Mouse (Mus musculus) liver, embryonic 14.5 days (tissue): ENCODE measurements around the gene Tpst2.

ENCODE experiments used
- CTCF ChIP-seq: IDR thresholded peaks from 2 replicates; pipeline ENCODE4 v1.5.1; 2016; ENCODE audit warnings: antibody characterized with exemption, low read depth, control low read depth
- EP300 ChIP-seq: IDR thresholded peaks from 2 replicates; pipeline ENCODE4 v1.6.1; 2016; ENCODE audit warnings: antibody characterized with exemption, low read depth

DNA sequence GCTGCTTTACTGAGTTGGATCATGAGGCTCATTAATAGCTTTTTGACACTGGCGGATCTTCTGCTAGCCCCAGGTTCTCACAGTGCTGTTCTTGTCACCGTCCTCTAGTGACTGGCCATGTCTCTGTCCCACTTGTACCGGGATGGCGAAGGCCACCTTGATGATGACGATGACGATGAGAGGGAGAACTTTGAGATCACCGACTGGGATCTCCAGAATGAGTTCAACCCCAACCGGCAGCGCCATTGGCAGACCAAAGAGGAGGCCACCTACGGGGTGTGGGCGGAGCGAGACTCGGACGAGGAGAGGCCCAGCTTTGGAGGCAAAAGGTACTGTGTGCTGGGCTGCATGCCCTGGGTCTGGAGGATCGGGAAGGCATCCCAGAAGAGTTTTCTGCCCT lies 51.4 kb downstream of the Tpst2 start:
- TF ChIP-seq CTCF (no peak), EP300 (no peak)
